10 mouse cellular contexts compared by ENCODE assay signal in genomic region chr19:57356273-57356672, GRCm38 (mm10). TPM values are rescaled to one million over a fixed set of nuclear protein-coding genes. Genes with fewer than 3 reads are reported as not detected.
DNase-seq lines count a peak whose midpoint lies in the region; ATAC-seq and TF ChIP-seq lines count a peak whose summit lies in the region.
"Had no signal": no experiment of that assay in that cellular context is flagged by ENCODE, and none has a peak within 500 bp of the region (broad histone marks: within the 10 kb centered on the region; RNA-seq: fewer than 3 reads in every experiment).

No protein-coding gene starts in this region.

- no peak overlapping the region for H3K9ac ChIP-seq in kidney, embryonic 15.5 days
- no peak overlapping the region for H3K9ac ChIP-seq in embryonic facial prominence, embryonic 13.5 days
- no peak overlapping the region; the same call in 1 of the 2 replicates for H3K9ac ChIP-seq in liver, embryonic 13.5 days
- H3K9ac ChIP-seq in stomach, postnatal 0 days (ENCODE audit: low read length) = no peak overlapping the region
- H3K9ac ChIP-seq in midbrain, embryonic 15.5 days = no peak overlapping the region

- intact Hi-C loops in gastrocnemius, postnatal 14 days (cut with DNase I; ENCODE audit: low total_unique reads) = no loop called here

- H3K4me2 ChIP-seq in kidney, embryonic 15.5 days = no peak overlapping the region
- no peak overlapping the region for H3K4me2 ChIP-seq in embryonic facial prominence, embryonic 13.5 days
- H3K4me2 ChIP-seq in liver, embryonic 13.5 days = peak overlapping the region; percentile 41
- 0 out of 2 replicates have a peak overlapping the region, but pooled peaks have one; percentile 5 for H3K4me2 ChIP-seq in stomach, postnatal 0 days (replicated peaks; ENCODE audit: low read depth)
- no peak overlapping the region for H3K4me2 ChIP-seq in midbrain, embryonic 15.5 days

- H3K4me3 ChIP-seq in kidney, embryonic 15.5 days (replicated peaks) = no peak overlapping the region
- H3K4me3 ChIP-seq in embryonic facial prominence, embryonic 13.5 days = no peak overlapping the region
- H3K4me3 ChIP-seq in liver, embryonic 13.5 days (replicated peaks) = no peak overlapping the region
- H3K4me3 ChIP-seq in stomach, postnatal 0 days (ENCODE audit: low read depth, low read length) = no peak overlapping the region
- H3K4me3 ChIP-seq in midbrain, embryonic 15.5 days = no peak overlapping the region
- H3K4me3 ChIP-seq: myocyte had no signal

- H3K27me3 ChIP-seq in kidney, embryonic 15.5 days = no peaks in the 10 kb centered on the region
- no peaks in the 10 kb centered on the region for H3K27me3 ChIP-seq in embryonic facial prominence, embryonic 13.5 days
- H3K27me3 ChIP-seq in liver, embryonic 13.5 days = no peaks in the 10 kb centered on the region
- no peaks in the 10 kb centered on the region for H3K27me3 ChIP-seq in stomach, postnatal 0 days (ENCODE audit: control insufficient read depth, insufficient read depth, low read length)
- H3K27me3 ChIP-seq in midbrain, embryonic 15.5 days (replicated peaks) = no peaks in the 10 kb centered on the region

- WGBS in kidney, embryonic 15.5 days = 61% methylated on average over 7 of the region's 7 CpGs
- 77% methylated on average over 7 of the region's 7 CpGs for WGBS in embryonic facial prominence, embryonic 13.5 days
- 39% methylated on average over 7 of the region's 7 CpGs for WGBS in liver, embryonic 13.5 days (ENCODE audit: insufficient replicate concordance)
- 27% methylated on average over 7 of the region's 7 CpGs for WGBS in stomach, postnatal 0 days
- WGBS in midbrain, embryonic 15.5 days = 90% methylated on average over 7 of the region's 7 CpGs

- peak overlapping the region; percentile 85 for H3K27ac ChIP-seq in kidney, embryonic 15.5 days
- H3K27ac ChIP-seq in embryonic facial prominence, embryonic 13.5 days = peak overlapping the region; percentile 51; the same call in 1 of the 2 replicates
- peak overlapping the region; percentile 66 for H3K27ac ChIP-seq in liver, embryonic 13.5 days
- peak overlapping the region; percentile 63 for H3K27ac ChIP-seq in stomach, postnatal 0 days (replicated peaks)
- no peak overlapping the region for H3K27ac ChIP-seq in midbrain, embryonic 15.5 days

- no peaks in the 10 kb centered on the region for H3K36me3 ChIP-seq in kidney, embryonic 15.5 days
- no peaks in the 10 kb centered on the region for H3K36me3 ChIP-seq in embryonic facial prominence, embryonic 13.5 days
- H3K36me3 ChIP-seq in liver, embryonic 13.5 days = no peaks in the 10 kb centered on the region
- no peaks in the 10 kb centered on the region for H3K36me3 ChIP-seq in stomach, postnatal 0 days (ENCODE audit: control insufficient read depth, insufficient read depth, low read length)
- no peaks in the 10 kb centered on the region for H3K36me3 ChIP-seq in midbrain, embryonic 15.5 days (replicated peaks)

- TF ChIP-seq CTCF in stomach, postnatal 0 days (IDR thresholded peaks at IDR 0.05; ENCODE audit: low read depth) = no peak

- no peak for TF ChIP-seq EP300 in stomach, postnatal 0 days (optimal IDR thresholded peaks at IDR 0.05)

- peaks cover 37% of the 10 kb centered on the region for H3K4me1 ChIP-seq in kidney, embryonic 15.5 days
- H3K4me1 ChIP-seq in embryonic facial prominence, embryonic 13.5 days = peaks cover 43% of the 10 kb centered on the region
- H3K4me1 ChIP-seq in liver, embryonic 13.5 days (replicated peaks) = peaks cover 57% of the 10 kb centered on the region
- H3K4me1 ChIP-seq in stomach, postnatal 0 days (replicated peaks; ENCODE audit: control insufficient read depth, insufficient read depth) = peaks cover 3% of the 10 kb centered on the region; the same call in 1 of the 2 replicates
- peaks cover 10% of the 10 kb centered on the region for H3K4me1 ChIP-seq in midbrain, embryonic 15.5 days

- no peak for ATAC-seq in kidney, embryonic 15.5 days (replicated peaks; ENCODE audit: low FRiP score)
- no peak for ATAC-seq in embryonic facial prominence, embryonic 13.5 days (ENCODE audit: insufficient number of reproducible peaks, insufficient read depth, low FRiP score, low TSS enrichment, low read depth)
- ATAC-seq in liver, embryonic 13.5 days (ENCODE audit: low read depth) = no peak
- ATAC-seq in stomach, postnatal 0 days (ENCODE audit: low FRiP score, low TSS enrichment) = no peak
- no peak for ATAC-seq in midbrain, embryonic 15.5 days (replicated peaks)

- DNase-seq in kidney, postnatal 36 days = no peak
- DNase-seq in liver, embryonic 13.5 days = no peak
- peak; percentile 40 for DNase-seq in stomach, postnatal 0 days (ENCODE audit: low spot score)
- DNase-seq in cerebellum, postnatal 10 days = no peak
- no peak for DNase-seq in gastrocnemius, postnatal 14 days
- DNase-seq: layer of hippocampus, postnatal 36 days had no signal

- H3K9me3 ChIP-seq in kidney, embryonic 15.5 days (replicated peaks) = no peaks in the 10 kb centered on the region
- H3K9me3 ChIP-seq in embryonic facial prominence, embryonic 13.5 days = no peaks in the 10 kb centered on the region
- no peaks in the 10 kb centered on the region for H3K9me3 ChIP-seq in liver, embryonic 13.5 days (replicated peaks)
- no peaks in the 10 kb centered on the region for H3K9me3 ChIP-seq in stomach, postnatal 0 days (ENCODE audit: control insufficient read depth, low read length)
- H3K9me3 ChIP-seq in midbrain, embryonic 15.5 days = no peaks in the 10 kb centered on the region

RNA-seq across cellular contexts. Expression of gene Fam160b1, which starts 4.2 kb away (rescaled TPM):
- 12.6 and 14.1 TPM in 2 replicates for polyA plus RNA-seq in kidney, embryonic 15.5 days (2015; fragmentation: Nextera tagmentation; extraction: Ambion mirVana)
- polyA plus RNA-seq in embryonic facial prominence, embryonic 13.5 days (2015; fragmentation: Nextera tagmentation; extraction: Ambion mirVana) = 15.2 and 16.6 TPM in 2 replicates
- polyA plus RNA-seq in liver, embryonic 13.5 days (2015; fragmentation: Nextera tagmentation; extraction: Ambion mirVana) = 5.3 and 5.6 TPM in 2 replicates
- 7.6 and 8.3 TPM in 2 replicates for polyA plus RNA-seq in stomach, postnatal 0 days (2015; fragmentation: Nextera tagmentation; extraction: Ambion mirVana)
- 1 to 10 TPM; 8.1 to 8.6 TPM for total RNA-seq in gastrocnemius, postnatal 14 days (2021)
- 12.9 and 14.1 TPM in 2 replicates for polyA plus RNA-seq in midbrain, embryonic 15.5 days (2015; fragmentation: Nextera tagmentation; extraction: Ambion mirVana)

RNA-seq across cellular contexts. Expression of gene Ablim1, which starts 41.6 kb away (rescaled TPM):
- 35.2 and 35.8 TPM in 2 replicates for polyA plus RNA-seq in kidney, embryonic 15.5 days (2015; fragmentation: Nextera tagmentation; extraction: Ambion mirVana)
- polyA plus RNA-seq in embryonic facial prominence, embryonic 13.5 days (2015; fragmentation: Nextera tagmentation; extraction: Ambion mirVana) = 33.3 and 36.0 TPM in 2 replicates
- polyA plus RNA-seq in liver, embryonic 13.5 days (2015; fragmentation: Nextera tagmentation; extraction: Ambion mirVana) = 4.8 and 6.2 TPM in 2 replicates
- polyA plus RNA-seq in stomach, postnatal 0 days (2015; fragmentation: Nextera tagmentation; extraction: Ambion mirVana) = 61.8 and 62.0 TPM in 2 replicates
- total RNA-seq in gastrocnemius, postnatal 14 days (2021) = 10 to 100 TPM; 50.6 to 57.8 TPM
- 57.4 and 64.5 TPM in 2 replicates for polyA plus RNA-seq in midbrain, embryonic 15.5 days (2015; fragmentation: Nextera tagmentation; extraction: Ambion mirVana)

Comparison
In these comparisons a context has a peak if more than half of its experiments do, and no peak if none do; other contexts are left out.
1. H3K4me2 ChIP-seq: peak in liver, embryonic 13.5 days (single experiment) and stomach, postnatal 0 days (single experiment); none in kidney, embryonic 15.5 days (single experiment), embryonic facial prominence, embryonic 13.5 days (single experiment) and midbrain, embryonic 15.5 days (single experiment).